Mouse (Mus musculus) myocyte (in vitro differentiated cells): ENCODE measurements around the gene Ceacam3. TPM values are rescaled to one million over a fixed set of nuclear protein-coding genes. Genes with fewer than 3 reads are reported as not detected.

ENCODE experiments used
- H3K27me3 ChIP-seq: one replicate; pipeline ENCODE4 v1.6.1; 2011; ENCODE audit not compliant: control insufficient read depth, insufficient read depth, insufficient read length
- H3K36me3 ChIP-seq: one replicate; pipeline ENCODE4 v1.6.1; 2011; ENCODE audit not compliant: control insufficient read depth, insufficient read depth
- H3K4me2 ChIP-seq: one replicate; pipeline ENCODE4 v1.6.1; 2011; ENCODE audit warnings: low read depth, control low read depth
- H3K4me3 ChIP-seq: one replicate; pipeline ENCODE4 v1.5.1; 2011; ENCODE audit warnings: mild to moderate bottlenecking, control low read depth, moderate library complexity
- H3K79me2 ChIP-seq: one replicate; pipeline ENCODE4 v1.6.1; 2011; ENCODE audit not compliant: control insufficient read depth, insufficient read depth
- H3ac ChIP-seq: one replicate; pipeline ENCODE4 v1.6.1; 2011; ENCODE audit not compliant: control insufficient read depth, insufficient read length
- CEBPB ChIP-seq: IDR thresholded peaks from 2 replicates; pipeline ENCODE4 v1.6.1; 2011; ENCODE audit warnings: mild to moderate bottlenecking, moderate library complexity; ENCODE audit not compliant: poor library complexity, insufficient read depth, severe bottlenecking
- E2F4 ChIP-seq: IDR thresholded peaks from one replicate; pipeline ENCODE4 v1.6.1; 2011; ENCODE audit warnings: mild to moderate bottlenecking, control low read depth, moderate library complexity; ENCODE audit not compliant: insufficient read depth
- MAX ChIP-seq: IDR thresholded peaks from one replicate; pipeline ENCODE4 v1.6.1; 2011; ENCODE audit warnings: low read depth, mild to moderate bottlenecking, control low read depth
- MYOD1 ChIP-seq, 3 experiments: IDR thresholded peaks; one replicate each; pipeline ENCODE4 v1.6.1; 2011; ENCODE audit warnings: control low read depth in 2 of 3, low read depth in 2 of 3, mild to moderate bottlenecking in 2 of 3, moderate library complexity in 1 of 3; ENCODE audit not compliant: insufficient read length in 2 of 3, control insufficient read depth in 1 of 3
- MYOG ChIP-seq, 3 experiments: IDR thresholded peaks; one replicate each; pipeline ENCODE4 v1.6.1; 2011; ENCODE audit warnings: control low read depth in 2 of 3, low read depth in 2 of 3, mild to moderate bottlenecking in 2 of 3; ENCODE audit not compliant: insufficient read length in 2 of 3, control insufficient read depth in 1 of 3, insufficient read depth in 1 of 3
- POLR2A ChIP-seq: IDR thresholded peaks from one replicate; pipeline ENCODE4 v1.6.1; 2011; ENCODE audit warnings: low read depth, mild to moderate bottlenecking, control low read depth, moderate library complexity; ENCODE audit not compliant: insufficient read length
- POLR2AphosphoS2 ChIP-seq: IDR thresholded peaks from one replicate; pipeline ENCODE4 v1.6.1; 2011; ENCODE audit warnings: low read depth, control low read depth; ENCODE audit not compliant: insufficient read length
- REST ChIP-seq: IDR thresholded peaks from one replicate; pipeline ENCODE4 v1.6.1; 2011; ENCODE audit warnings: mild to moderate bottlenecking, control low read depth, moderate library complexity; ENCODE audit not compliant: insufficient read depth, insufficient read length
- SRF ChIP-seq: IDR thresholded peaks from one replicate; pipeline ENCODE4 v1.6.1; 2011; ENCODE audit warnings: low read depth; ENCODE audit not compliant: control insufficient read depth, insufficient read length
- TCF12 ChIP-seq: IDR thresholded peaks from one replicate; pipeline ENCODE4 v1.6.1; 2011; ENCODE audit warnings: mild to moderate bottlenecking, control low read depth; ENCODE audit not compliant: poor library complexity, insufficient read depth, severe bottlenecking
- TCF3 ChIP-seq: IDR thresholded peaks from one replicate; pipeline ENCODE4 v1.6.1; 2011; ENCODE audit warnings: low read depth, control low read depth; ENCODE audit not compliant: insufficient read length
- USF1 ChIP-seq: IDR thresholded peaks from one replicate; pipeline ENCODE4 v1.6.1; 2011; ENCODE audit warnings: low read depth, mild to moderate bottlenecking, control low read depth, moderate library complexity
- polyA plus RNA-seq: library from polyadenylated mRNA; unstranded; fragments of >200 nt; fragmentation: generic; extraction: Trizol; gene quantifications from one replicate; pipeline ENCODE4 v1.2.1, GENCODE M21; 2012; ENCODE audit warnings: missing spikeins

Gene Ceacam3
- polyA plus RNA-seq, 1 experiment, result not detected

DNA sequence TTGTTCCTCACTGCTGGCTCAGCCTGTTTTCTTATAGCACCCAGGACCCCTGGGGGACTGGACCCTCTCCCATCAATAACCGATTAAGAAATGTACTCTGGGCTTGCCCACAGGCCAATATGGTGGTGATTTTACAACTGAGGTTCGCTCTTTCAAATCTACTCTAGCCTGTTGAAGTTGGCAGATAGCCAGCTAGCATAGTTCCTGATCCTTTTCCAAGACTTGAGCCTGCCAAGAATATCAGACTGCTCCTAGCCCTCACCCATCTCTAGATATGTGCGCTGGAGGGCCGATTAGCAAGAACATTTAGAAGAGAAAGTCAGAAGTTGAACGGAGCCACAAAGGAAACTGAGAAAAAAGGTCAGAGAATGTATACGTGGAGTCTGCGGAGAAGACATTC is 8.9 kb downstream of the Ceacam3 start:
- TF ChIP-seq TCF12, result no peak
- no peak for TF ChIP-seq CEBPB
- no peak for TF ChIP-seq MYOG (IDR thresholded peaks at IDR 0.05; ENCODE audit: control insufficient read depth in 1 of 3, insufficient read depth in 1 of 3, insufficient read length in 2 of 3, low read depth in 2 of 3)
- no peak for TF ChIP-seq TCF3
- TF ChIP-seq MAX, result no peak
- no peak for TF ChIP-seq E2F4
- no peak for TF ChIP-seq POLR2AphosphoS2
- no peak for TF ChIP-seq REST
- no peak for TF ChIP-seq MYOD1 (IDR thresholded peaks at IDR 0.05; ENCODE audit: control insufficient read depth in 1 of 3, insufficient read length in 2 of 3, low read depth in 2 of 3)
- TF ChIP-seq USF1, result no peak
- TF ChIP-seq POLR2A, result no peak
- TF ChIP-seq SRF, result no peak
- Histone ChIP-seq H3K27me3 (no peaks in the 10 kb centered on the region), H3K79me2 (no peaks in the 10 kb centered on the region)

GRCm38 (mm10) chr7:17171827-17172226 is 21.7 kb downstream of the Ceacam3 start:
- H3K36me3 ChIP-seq, result no peaks in the 10 kb centered on the region
- H3K4me3 ChIP-seq, result no peak overlapping the region
- TF ChIP-seq MAX (no peak), USF1 (no peak), POLR2A (no peak), MYOG (IDR thresholded peaks at IDR 0.05; ENCODE audit: control insufficient read depth in 1 of 3, insufficient read depth in 1 of 3, insufficient read length in 2 of 3, low read depth in 2 of 3) (no peak), REST (no peak), CEBPB (no peak), MYOD1 (IDR thresholded peaks at IDR 0.05; ENCODE audit: control insufficient read depth in 1 of 3, insufficient read length in 2 of 3, low read depth in 2 of 3) (no peak), TCF3 (no peak)
- no peak overlapping the region for H3K4me2 ChIP-seq
- H3K79me2 ChIP-seq, result no peaks in the 10 kb centered on the region
- H3K27me3 ChIP-seq, result no peaks in the 10 kb centered on the region
- H3ac ChIP-seq, result no peak overlapping the region

More for the DNA sequence above, 8.9 kb downstream of the Ceacam3 start:
- Histone ChIP-seq H3ac (no peak overlapping the region), H3K36me3 (no peaks in the 10 kb centered on the region), H3K4me3 (no peak overlapping the region), H3K4me2 (no peak overlapping the region)

- Histone ChIP-seq H3K79me2 (no peaks in the 10 kb centered on the region), H3K36me3 (no peaks in the 10 kb centered on the region), H3K4me2 (no peak within 1 kb of the TSS), H3K27me3 (no peaks in the 10 kb centered on the region), H3ac (no peak within 1 kb of the TSS), H3K4me3 (no peak within 1 kb of the TSS)
- TF ChIP-seq SRF (no peak), TCF12 (no peak), MAX (no peak), MYOD1 (IDR thresholded peaks at IDR 0.05; ENCODE audit: control insufficient read depth in 1 of 3, insufficient read length in 2 of 3, low read depth in 2 of 3) (no peak), POLR2A (no peak), TCF3 (no peak), POLR2AphosphoS2 (no peak), REST (no peak), MYOG (IDR thresholded peaks at IDR 0.05; ENCODE audit: control insufficient read depth in 1 of 3, insufficient read depth in 1 of 3, insufficient read length in 2 of 3, low read depth in 2 of 3) (no peak), CEBPB (no peak), USF1 (no peak), E2F4 (no peak)
Measured at GRCm38 (mm10) chr7:17203177-17203576, 53.1 kb downstream of the Ceacam3 start, which contains the start of gene Psg29. Gene Psg29, plus strand, starts transcription at chr7:17203477.

- no peaks in the 10 kb centered on the region for H3K27me3 ChIP-seq
- H3ac ChIP-seq, result no peak overlapping the region
- TF ChIP-seq POLR2AphosphoS2, result no peak
- no peak for TF ChIP-seq CEBPB
- no peak for TF ChIP-seq USF1
- no peak for TF ChIP-seq MYOD1 (IDR thresholded peaks at IDR 0.05; ENCODE audit: control insufficient read depth in 1 of 3, insufficient read length in 2 of 3, low read depth in 2 of 3)
- no peak for TF ChIP-seq MAX
- TF ChIP-seq REST, result no peak
- no peak for TF ChIP-seq SRF
- no peak for TF ChIP-seq TCF3
- no peak for TF ChIP-seq TCF12
- TF ChIP-seq MYOG (IDR thresholded peaks at IDR 0.05; ENCODE audit: control insufficient read depth in 1 of 3, insufficient read depth in 1 of 3, insufficient read length in 2 of 3, low read depth in 2 of 3), result no peak
- no peak for TF ChIP-seq E2F4
- TF ChIP-seq POLR2A, result no peak
- H3K4me2 ChIP-seq, result no peak overlapping the region
- H3K79me2 ChIP-seq, result no peaks in the 10 kb centered on the region
- no peak overlapping the region for H3K4me3 ChIP-seq
- H3K36me3 ChIP-seq, result no peaks in the 10 kb centered on the region
Measured at GRCm38 (mm10) chr7:17205530-17206184, 55.6 kb downstream of the Ceacam3 start.

Other genes with a start within 250 kb of the Ceacam3 start
- 2.6 TPM for gene Ptgir, start 243.8 kb upstream of the Ceacam3 start, polyA plus RNA-seq
- 336 TPM for gene Calm3, start 226.2 kb upstream of the Ceacam3 start, polyA plus RNA-seq
- 44.4 TPM for gene Pnmal2, start 205.6 kb upstream of the Ceacam3 start, polyA plus RNA-seq
- gene Pnmal1, start 190.6 kb upstream of the Ceacam3 start, polyA plus RNA-seq, result 0.05 TPM
- not detected for gene Gm42372, start 167.2 kb upstream of the Ceacam3 start, polyA plus RNA-seq
- gene Ccdc8, start 157.6 kb upstream of the Ceacam3 start, polyA plus RNA-seq, result 21.0 TPM
- 126 TPM for gene Ppp5c, start 122.4 kb upstream of the Ceacam3 start, polyA plus RNA-seq
- 0.16 TPM for gene Hif3a, start 87.9 kb upstream of the Ceacam3 start, polyA plus RNA-seq
- not detected for gene Psg16, start 76.2 kb upstream of the Ceacam3 start, polyA plus RNA-seq
- gene Psg29, start 53.2 kb downstream of the Ceacam3 start, polyA plus RNA-seq, result not detected